Mouse (Mus musculus) forebrain, embryonic 12.5 days (tissue): ENCODE measurements around the gene Nps. TPM values are rescaled to one million over a fixed set of nuclear protein-coding genes. Genes with fewer than 3 reads are reported as not detected.

Experiments
- ATAC-seq: fragments of 200-750 bp; cut with Nextera tagmentation; 2 replicates; pipeline ENCODE4 v1.8.0; 2017; ENCODE audit warnings: moderate TSS enrichment; ENCODE audit not compliant: low FRiP score
- H3K27ac ChIP-seq: fragments of 300-500 bp; sonication (generic); 2 replicates; pipeline ENCODE4 v1.5.1; 2016; ENCODE audit warnings: mild to moderate bottlenecking
- H3K27me3 ChIP-seq: fragments of 300-500 bp; sonication (generic); 2 replicates; pipeline ENCODE4 v1.6.1; 2016; ENCODE audit warnings: mild to moderate bottlenecking
- H3K36me3 ChIP-seq: fragments of 300-500 bp; sonication (generic); replicated peaks from 2 replicates; pipeline ENCODE4 v1.6.1; 2016; ENCODE audit warnings: mild to moderate bottlenecking
- H3K4me1 ChIP-seq: fragments of 300-500 bp; sonication (generic); 2 replicates; pipeline ENCODE4 v1.6.1; 2016
- H3K4me2 ChIP-seq: fragments of 300-500 bp; sonication (generic); 2 replicates; pipeline ENCODE4 v1.6.1; 2016; ENCODE audit warnings: mild to moderate bottlenecking, moderate library complexity
- H3K4me3 ChIP-seq: fragments of 300-500 bp; sonication (generic); replicated peaks from 2 replicates; pipeline ENCODE4 v1.5.1; 2016; ENCODE audit warnings: mild to moderate bottlenecking
- H3K9ac ChIP-seq: fragments of 300-500 bp; sonication (generic); 2 replicates; pipeline ENCODE4 v1.6.1; 2016; ENCODE audit warnings: mild to moderate bottlenecking
- H3K9me3 ChIP-seq: fragments of 300-500 bp; sonication (generic); 2 replicates; pipeline ENCODE4 v1.6.1; 2016
- WGBS: fragments of 180-500 bp; shearing (Covaris S2); methylation state at CpG from one replicate; pipeline ENCODE4 v1.1.7; 2016; 5-methylcytosine and 5-hydroxymethylcytosine counted together
- polyA plus RNA-seq: library from polyadenylated mRNA; unstranded; fragments of >200 nt; fragmentation: Nextera tagmentation; extraction: Ambion mirVana; gene quantifications from 2 replicates; pipeline ENCODE4 v1.2.1, GENCODE M21; 2016

Gene Nps
- polyA plus RNA-seq, 1 experiment from 2014 or later: not detected

DNA sequence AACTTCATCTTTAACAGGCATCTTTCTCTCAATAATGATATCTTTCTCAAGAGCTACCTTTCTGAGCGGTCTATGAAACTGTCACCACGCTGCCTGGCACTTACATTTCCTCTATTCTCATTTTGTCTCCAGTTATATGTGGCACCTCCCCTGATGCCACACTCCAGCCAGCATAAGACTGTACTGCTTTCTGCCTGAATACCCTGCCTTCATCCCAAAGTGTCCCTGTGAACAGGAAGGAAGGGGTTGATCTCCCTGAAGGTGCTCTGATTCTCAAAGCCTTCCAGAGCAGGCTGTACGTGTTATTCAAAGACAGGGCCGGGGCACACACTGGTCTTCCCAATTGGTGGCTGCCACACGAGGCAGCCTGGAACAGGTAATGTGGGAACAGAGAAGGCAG is 12.1 kb upstream of the Nps start:
- WGBS: 86% methylated on average over 5 of the region's 5 CpGs
- Histone ChIP-seq H3K4me2 (no peak overlapping the region), H3K9me3 (no peaks in the 10 kb centered on the region), H3K4me3 (no peak overlapping the region), H3K36me3 (no peaks in the 10 kb centered on the region), H3K27ac (no peak overlapping the region), H3K4me1 (no peaks in the 10 kb centered on the region), H3K9ac (no peak overlapping the region), H3K27me3 (no peaks in the 10 kb centered on the region)
- no peak for ATAC-seq

DNA sequence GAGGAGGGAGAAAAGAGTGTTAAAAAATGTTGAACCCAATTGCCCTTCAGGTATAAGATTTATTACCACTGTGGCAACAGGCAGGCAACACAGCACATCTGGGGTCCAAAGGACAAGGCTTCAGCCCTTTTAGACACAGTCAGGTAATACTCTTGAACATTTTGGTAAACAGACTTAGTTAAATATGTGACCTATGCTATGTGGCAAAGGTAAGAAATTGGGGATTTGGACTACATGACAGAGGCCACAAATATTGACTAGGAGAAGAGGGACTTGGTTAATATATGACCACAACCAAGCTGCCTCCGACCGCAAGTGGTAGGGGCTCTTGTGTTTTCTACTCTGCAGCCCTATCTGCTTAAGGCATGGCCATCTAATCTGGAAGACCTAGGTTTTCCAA is 5.3 kb upstream of the Nps start:
- WGBS: 96% methylated on average over 2 of the region's 2 CpGs
- ATAC-seq: no peak
- Histone ChIP-seq H3K9me3 (peaks cover 3% of the 10 kb centered on the region; the same call in 1 of the 2 replicates), H3K27ac (no peak overlapping the region), H3K4me2 (no peak overlapping the region), H3K4me3 (no peak overlapping the region), H3K9ac (no peak overlapping the region), H3K4me1 (no peaks in the 10 kb centered on the region), H3K27me3 (no peaks in the 10 kb centered on the region), H3K36me3 (no peaks in the 10 kb centered on the region)

DNA sequence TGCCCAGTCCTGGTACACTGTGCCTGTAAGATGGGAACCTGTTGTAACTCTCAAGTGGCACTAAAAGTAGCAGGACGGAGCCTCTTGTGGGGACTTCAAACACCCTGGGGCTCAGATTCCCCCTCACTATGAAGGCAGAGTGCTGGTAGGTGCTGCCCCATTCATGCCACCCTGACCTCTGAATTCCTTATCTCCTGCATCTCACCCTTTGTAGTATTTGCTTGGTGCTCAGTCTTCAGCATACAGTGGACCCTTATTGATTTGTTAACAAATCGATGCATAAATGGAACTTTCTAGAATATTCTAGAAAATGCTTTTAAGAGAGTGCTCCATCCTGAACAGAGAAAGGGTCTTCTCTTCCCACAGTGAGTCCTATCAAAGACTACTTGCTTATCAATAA is 4.1 kb upstream of the Nps start:
- no peak overlapping the region for H3K4me3 ChIP-seq
- no peak overlapping the region for H3K9ac ChIP-seq
- no peak for ATAC-seq
- 84% methylated on average over 2 of the region's 2 CpGs for WGBS
- H3K9me3 ChIP-seq: peaks cover 3% of the 10 kb centered on the region; the same call in 1 of the 2 replicates
- no peaks in the 10 kb centered on the region for H3K36me3 ChIP-seq
- no peaks in the 10 kb centered on the region for H3K27me3 ChIP-seq
- H3K4me2 ChIP-seq: no peak overlapping the region
- H3K4me1 ChIP-seq: no peaks in the 10 kb centered on the region
- H3K27ac ChIP-seq: no peak overlapping the region

DNA sequence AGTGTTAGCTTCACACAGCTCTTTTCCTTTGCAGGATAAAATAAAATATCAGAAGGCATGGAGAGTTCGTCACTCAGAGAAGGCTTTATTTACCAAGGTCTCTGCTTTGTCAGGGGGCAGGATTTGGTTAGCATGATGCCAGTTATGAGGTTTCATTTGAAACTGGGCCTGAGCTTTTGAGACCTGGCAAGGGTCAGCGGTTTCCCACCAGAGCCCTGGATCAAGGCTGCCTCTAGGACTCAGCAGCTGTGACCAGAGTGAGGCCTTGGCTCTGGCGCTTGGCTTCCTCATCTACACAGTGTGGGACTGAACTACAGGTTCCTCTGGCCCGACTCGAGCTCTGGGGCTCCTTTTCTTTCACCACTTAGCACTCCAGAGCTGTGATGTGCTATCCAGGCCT is 12.5 kb downstream of the Nps start:
- H3K9ac ChIP-seq: no peak overlapping the region
- H3K27ac ChIP-seq: no peak overlapping the region
- no peak for ATAC-seq
- no peak overlapping the region for H3K4me3 ChIP-seq
- WGBS: 90% methylated on average over 5 of the region's 5 CpGs
- no peaks in the 10 kb centered on the region for H3K4me1 ChIP-seq
- H3K9me3 ChIP-seq: no peaks in the 10 kb centered on the region
- H3K4me2 ChIP-seq: no peak overlapping the region
- H3K36me3 ChIP-seq: no peaks in the 10 kb centered on the region
- 0 out of 2 replicates have a peak, but pooled peaks cover 5% of the 10 kb centered on the region for H3K27me3 ChIP-seq

DNA sequence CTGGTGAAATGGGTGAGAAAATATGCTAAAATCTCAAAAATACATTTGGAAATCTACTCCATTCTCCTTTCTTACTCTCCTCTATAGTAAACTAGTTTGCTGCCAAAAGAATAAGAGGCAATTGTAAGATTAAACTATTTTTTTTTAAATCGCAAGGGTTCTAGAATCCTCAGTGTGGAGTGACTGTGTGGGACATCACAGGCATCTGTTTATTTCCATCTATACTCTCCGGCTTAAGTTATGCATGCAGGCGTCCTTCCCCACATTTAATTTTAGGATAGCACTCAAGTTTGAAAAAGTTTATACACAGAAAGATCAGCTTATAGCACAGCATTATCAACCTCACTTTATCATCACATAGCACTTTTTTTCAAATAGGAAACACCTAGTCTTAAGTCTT is 24.7 kb downstream of the Nps start:
- Histone ChIP-seq H3K27me3 (no peaks in the 10 kb centered on the region), H3K4me3 (no peak overlapping the region), H3K9me3 (no peaks in the 10 kb centered on the region), H3K27ac (no peak overlapping the region), H3K36me3 (no peaks in the 10 kb centered on the region), H3K4me1 (no peaks in the 10 kb centered on the region), H3K4me2 (no peak overlapping the region), H3K9ac (no peak overlapping the region)
- ATAC-seq: no peak
- 92% methylated on average over 3 of the region's 3 CpGs for WGBS

DNA sequence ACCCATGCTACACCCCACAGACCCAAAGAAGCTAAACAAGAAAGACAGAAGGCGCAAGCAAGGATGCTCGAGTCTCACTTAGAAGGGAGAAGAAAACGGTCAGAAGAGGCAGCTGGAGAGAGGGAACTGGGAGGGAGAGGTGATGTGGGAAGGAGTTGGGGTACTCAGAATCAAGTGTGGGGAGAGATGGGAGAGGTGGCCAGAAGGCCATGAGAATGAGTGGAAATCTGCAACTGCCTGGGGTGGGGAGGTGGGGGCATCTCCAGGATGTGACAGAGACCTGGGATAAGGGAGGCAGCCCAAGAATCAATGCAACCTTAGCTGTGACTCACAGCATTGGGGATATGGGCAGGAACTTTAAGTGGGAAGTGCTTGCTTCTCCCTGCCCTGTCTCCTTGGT is 31.5 kb downstream of the Nps start:
- H3K9me3 ChIP-seq: no peaks in the 10 kb centered on the region
- no peak overlapping the region for H3K4me2 ChIP-seq
- H3K4me3 ChIP-seq: no peak overlapping the region
- H3K27ac ChIP-seq: no peak overlapping the region
- H3K9ac ChIP-seq: no peak overlapping the region
- ATAC-seq: no peak
- 83% methylated on average over 3 of the region's 3 CpGs for WGBS
- H3K27me3 ChIP-seq: no peaks in the 10 kb centered on the region
- H3K36me3 ChIP-seq: no peaks in the 10 kb centered on the region
- H3K4me1 ChIP-seq: no peaks in the 10 kb centered on the region

DNA sequence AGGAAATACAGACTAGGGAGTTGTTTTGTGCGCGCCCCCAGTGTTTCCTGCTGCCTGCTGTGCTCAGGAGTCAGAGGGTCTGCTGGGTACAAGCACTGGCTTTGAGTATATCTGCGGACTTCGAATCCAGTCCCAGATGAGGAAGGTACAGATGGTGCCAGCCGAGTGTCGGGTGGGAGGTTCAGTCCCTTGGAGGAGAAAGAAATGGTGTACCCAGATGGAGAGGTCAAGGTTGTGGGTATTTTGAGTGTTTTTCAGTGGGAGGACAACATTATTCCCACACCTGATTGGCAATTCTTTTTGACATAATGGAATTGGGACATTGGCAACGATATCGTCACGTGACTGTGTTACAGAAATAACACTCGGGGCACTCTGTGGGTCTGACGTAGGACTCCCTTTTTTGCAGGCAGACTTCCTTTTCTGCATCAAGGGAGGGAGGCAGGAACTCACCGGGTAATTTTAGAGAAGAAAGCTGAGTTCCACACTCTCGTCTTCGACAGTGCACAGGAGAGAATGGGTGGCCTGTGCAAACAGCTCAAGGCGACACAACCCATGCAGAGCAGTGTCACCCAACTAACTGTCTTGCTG is 33.2 kb downstream of the Nps start:
- Histone ChIP-seq H3K4me2 (no peak overlapping the region), H3K9ac (no peak overlapping the region), H3K9me3 (no peaks in the 10 kb centered on the region), H3K4me3 (no peak overlapping the region), H3K4me1 (no peaks in the 10 kb centered on the region), H3K36me3 (no peaks in the 10 kb centered on the region), H3K27ac (no peak overlapping the region), H3K27me3 (no peaks in the 10 kb centered on the region)
- no peak for ATAC-seq
- 91% methylated on average over 15 of the region's 15 CpGs for WGBS

DNA sequence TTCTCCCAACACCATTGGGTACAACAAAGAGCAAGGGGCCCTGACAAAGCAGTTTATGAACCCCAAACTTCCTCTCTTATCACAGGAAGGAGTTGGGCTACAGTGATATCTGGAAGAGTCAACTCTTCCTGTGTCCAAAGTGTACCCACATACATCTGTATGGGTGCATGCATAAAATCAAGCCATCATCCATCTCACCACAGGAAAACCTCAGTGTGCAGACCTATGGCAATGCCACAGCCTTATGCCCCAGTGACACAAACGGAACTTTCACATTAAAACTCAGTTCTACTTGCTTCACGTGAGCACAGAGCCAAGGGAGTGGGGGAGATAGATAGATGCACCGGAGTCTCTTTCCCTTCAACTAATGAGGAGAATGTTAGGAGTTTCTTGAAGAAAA is 36.0 kb downstream of the Nps start:
- ATAC-seq: no peak
- H3K4me2 ChIP-seq: no peak overlapping the region
- H3K4me3 ChIP-seq: no peak overlapping the region
- 89% methylated on average over 3 of the region's 3 CpGs for WGBS
- H3K4me1 ChIP-seq: no peaks in the 10 kb centered on the region
- no peak overlapping the region for H3K27ac ChIP-seq
- H3K27me3 ChIP-seq: no peaks in the 10 kb centered on the region
- no peaks in the 10 kb centered on the region for H3K9me3 ChIP-seq
- H3K36me3 ChIP-seq: no peaks in the 10 kb centered on the region
- no peak overlapping the region for H3K9ac ChIP-seq

DNA sequence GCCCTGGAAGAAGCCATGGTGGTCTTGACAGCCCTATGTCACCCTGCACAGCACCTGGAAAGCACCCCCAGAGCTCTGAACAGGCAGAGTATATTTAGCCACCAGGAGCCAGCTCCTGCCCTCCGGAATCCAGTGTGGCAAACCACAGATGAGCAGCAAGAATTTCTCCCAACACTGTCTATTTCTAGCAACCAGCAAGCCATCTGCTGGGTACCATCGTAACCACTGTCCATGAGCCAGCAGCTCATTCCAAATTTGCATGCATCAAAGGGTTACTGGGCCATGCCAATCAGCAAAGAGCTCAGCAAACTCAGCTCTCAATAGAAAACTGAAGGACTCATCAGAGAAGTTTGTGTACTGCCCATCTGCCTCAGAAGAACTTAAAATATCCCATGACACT is 46.0 kb downstream of the Nps start:
- 92% methylated on average over 2 of the region's 2 CpGs for whole genome bisulfite sequencing

More for the DNA sequence above, 46.0 kb downstream of the Nps start:
- no peak overlapping the region for H3K4me3 ChIP-seq
- ATAC-seq: no peak
- H3K27me3 ChIP-seq: no peaks in the 10 kb centered on the region
- no peaks in the 10 kb centered on the region for H3K9me3 ChIP-seq
- H3K4me2 ChIP-seq: no peak overlapping the region
- H3K9ac ChIP-seq: no peak overlapping the region
- no peaks in the 10 kb centered on the region for H3K36me3 ChIP-seq
- no peak overlapping the region for H3K27ac ChIP-seq
- H3K4me1 ChIP-seq: no peaks in the 10 kb centered on the region

Other genes with a start within 250 kb of the Nps start
- gene Foxi2, start 151.6 kb downstream of the Nps start, polyA plus RNA-seq: 0.14 TPM in 1 of 2 replicates, not detected in the other